Mouse (Mus musculus) A20 (cell line): Measurements from ENCODE around the gene Scaf1.

Experiments
- DNase-seq: peaks from one replicate; pipeline ENCODE4 v3.0.0-alpha.2; 2011; ENCODE audit warnings: low read depth, low spot score

Scaf1 gene

GRCm38 (mm10) chr7:44985595-44986191, 30.5 kb downstream of the Scaf1 start:
- DNase-seq = peak; percentile 84

GRCm38 (mm10) chr7:44984833-44985164, 31.4 kb downstream of the Scaf1 start:
- no peak for DNase-seq

- DNase-seq = no peak
Observed at GRCm38 (mm10) chr7:44983944-44984832, 32.0 kb downstream of the Scaf1 start.

- DNase-seq = peak; percentile 78
Observed at GRCm38 (mm10) chr7:44983085-44983484, 33.1 kb downstream of the Scaf1 start.

- DNase-seq = no peak
Observed at GRCm38 (mm10) chr7:44981539-44981938, 34.6 kb downstream of the Scaf1 start.

- no peak for DNase-seq
Observed at GRCm38 (mm10) chr7:44978300-44978699, 37.9 kb downstream of the Scaf1 start.

GRCm38 (mm10) chr7:44975117-44975419, 41.1 kb downstream of the Scaf1 start:
- DNase-seq = no peak

- no peak for DNase-seq
Observed at GRCm38 (mm10) chr7:44974383-44975116, 41.6 kb downstream of the Scaf1 start, which contains the start of gene Cpt1c. Gene Cpt1c (minus strand): TSS chr7:44974851.

- DNase-seq = no peak
Observed at GRCm38 (mm10) chr7:44973415-44974130, 42.6 kb downstream of the Scaf1 start.

GRCm38 (mm10) chr7:44971142-44971541, 45.0 kb downstream of the Scaf1 start:
- no peak for DNase-seq

GRCm38 (mm10) chr7:44970231-44970691, 45.9 kb downstream of the Scaf1 start:
- DNase-seq = peak; percentile 97

- no peak for DNase-seq
Observed at GRCm38 (mm10) chr7:44966638-44967037, 49.5 kb downstream of the Scaf1 start.

- peak; percentile 45 for DNase-seq
Observed at GRCm38 (mm10) chr7:44965975-44966374, 50.2 kb downstream of the Scaf1 start.

GRCm38 (mm10) chr7:44964990-44965389, 51.2 kb downstream of the Scaf1 start:
- no peak for DNase-seq

- peak; percentile 47 for DNase-seq
Observed at GRCm38 (mm10) chr7:44962831-44963230, 53.3 kb downstream of the Scaf1 start.

GRCm38 (mm10) chr7:44962337-44962736, 53.8 kb downstream of the Scaf1 start:
- no peak for DNase-seq

- DNase-seq = no peak
Observed at GRCm38 (mm10) chr7:44960512-44960910, 55.7 kb downstream of the Scaf1 start.

GRCm38 (mm10) chr7:44959874-44960511, 56.2 kb downstream of the Scaf1 start:
- peak; percentile 63 for DNase-seq

GRCm38 (mm10) chr7:44959281-44959680, 56.9 kb downstream of the Scaf1 start:
- DNase-seq = no peak

GRCm38 (mm10) chr7:44958208-44958607, 58.0 kb downstream of the Scaf1 start:
- peak; percentile 51 for DNase-seq

- no peak for DNase-seq
Observed at GRCm38 (mm10) chr7:44957183-44957835, 58.9 kb downstream of the Scaf1 start.
